Mouse (Mus musculus): ENCODE data around the gene Asb13. TPM values are rescaled to one million over a fixed set of nuclear protein-coding genes. Genes with fewer than 3 reads are reported as not detected.
A peak's percentile ranks its signal among the peaks of the same experiment; 100 is the strongest.

Gene Asb13
- polyA plus RNA-seq, 1 experiment from 2014 or later: 15.0 TPM

DNA sequence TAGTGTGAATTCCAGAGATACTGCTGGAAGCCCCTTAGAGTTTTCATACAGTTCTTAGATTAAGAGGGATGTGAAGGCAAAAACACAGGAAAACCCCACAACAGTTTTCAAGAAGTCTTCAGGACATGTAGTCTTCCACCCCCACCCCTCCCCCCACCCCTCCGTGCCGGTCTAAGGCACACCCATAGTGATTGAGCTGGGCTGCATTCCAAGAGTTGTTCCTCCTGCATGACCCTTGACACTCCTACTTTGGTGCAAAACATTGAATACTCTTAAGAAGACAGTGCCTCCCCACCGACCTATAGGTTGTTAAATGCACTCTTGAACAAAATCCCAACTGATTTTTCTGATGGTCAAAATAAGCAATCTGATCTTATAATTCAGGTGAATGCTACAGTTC is 5.7 kb upstream of the Asb13 start:
- no peaks in the 10 kb centered on the region for H3K27me3 ChIP-seq (ENCODE audit: control insufficient read depth, insufficient read depth, low read length)
- H3K4me2 ChIP-seq (ENCODE audit: low read depth, low read length, severe bottlenecking): no peak overlapping the region
- H3K36me3 ChIP-seq (ENCODE audit: control insufficient read depth, insufficient read depth, low read length): no peaks in the 10 kb centered on the region
- no peak for ATAC-seq (replicated peaks; ENCODE audit: low FRiP score)
- no peak for DNase-seq (ENCODE audit: low spot score)
- no peaks in the 10 kb centered on the region for H3K4me1 ChIP-seq (replicated peaks; ENCODE audit: control insufficient read depth, insufficient read depth, low read length)
- H3K4me3 ChIP-seq (ENCODE audit: low read depth, low read length): no peak overlapping the region
- H3K9me3 ChIP-seq (ENCODE audit: control insufficient read depth, low read length): no peaks in the 10 kb centered on the region; the same call in 1 of the 2 replicates
- 41% methylated on average over 3 of the region's 3 CpGs for WGBS
- no peak overlapping the region for H3K27ac ChIP-seq (ENCODE audit: low read depth, low read length)
- no peak overlapping the region for H3K9ac ChIP-seq (ENCODE audit: low read length)

- ATAC-seq (replicated peaks; ENCODE audit: low FRiP score) (no peak), DNase-seq (ENCODE audit: low spot score) (no peak)
- Histone ChIP-seq H3K9ac (ENCODE audit: low read length) (no peak overlapping the region), H3K27ac (ENCODE audit: low read depth, low read length) (no peak overlapping the region), H3K9me3 (ENCODE audit: control insufficient read depth, low read length) (no peaks in the 10 kb centered on the region; the same call in 1 of the 2 replicates), H3K4me3 (ENCODE audit: low read depth, low read length) (no peak overlapping the region), H3K4me1 (replicated peaks; ENCODE audit: control insufficient read depth, insufficient read depth, low read length) (no peaks in the 10 kb centered on the region), H3K4me2 (ENCODE audit: low read depth, low read length, severe bottlenecking) (no peak overlapping the region), H3K36me3 (ENCODE audit: control insufficient read depth, insufficient read depth, low read length) (no peaks in the 10 kb centered on the region), H3K27me3 (ENCODE audit: control insufficient read depth, insufficient read depth, low read length) (no peaks in the 10 kb centered on the region)
- WGBS: 85% methylated on average over 9 of the region's 9 CpGs
Measured at GRCm38 (mm10) chr13:3632551-3632950, 1.3 kb upstream of the Asb13 start.

- Histone ChIP-seq H3K9me3 (ENCODE audit: control insufficient read depth, low read length) (no peaks in the 10 kb centered on the region; the same call in 1 of the 2 replicates), H3K4me2 (ENCODE audit: low read depth, low read length, severe bottlenecking) (no peak overlapping the region), H3K4me3 (ENCODE audit: low read depth, low read length) (no peak overlapping the region), H3K36me3 (ENCODE audit: control insufficient read depth, insufficient read depth, low read length) (no peaks in the 10 kb centered on the region), H3K9ac (ENCODE audit: low read length) (no peak overlapping the region), H3K4me1 (replicated peaks; ENCODE audit: control insufficient read depth, insufficient read depth, low read length) (no peaks in the 10 kb centered on the region), H3K27ac (ENCODE audit: low read depth, low read length) (no peak overlapping the region), H3K27me3 (ENCODE audit: control insufficient read depth, insufficient read depth, low read length) (no peaks in the 10 kb centered on the region)
- ATAC-seq (replicated peaks; ENCODE audit: low FRiP score) (no peak), DNase-seq (ENCODE audit: low spot score) (no peak)
- 41% methylated on average over 6 of the region's 6 CpGs for WGBS
Measured at GRCm38 (mm10) chr13:3633131-3633530, 701 bp upstream of the Asb13 start.

DNA sequence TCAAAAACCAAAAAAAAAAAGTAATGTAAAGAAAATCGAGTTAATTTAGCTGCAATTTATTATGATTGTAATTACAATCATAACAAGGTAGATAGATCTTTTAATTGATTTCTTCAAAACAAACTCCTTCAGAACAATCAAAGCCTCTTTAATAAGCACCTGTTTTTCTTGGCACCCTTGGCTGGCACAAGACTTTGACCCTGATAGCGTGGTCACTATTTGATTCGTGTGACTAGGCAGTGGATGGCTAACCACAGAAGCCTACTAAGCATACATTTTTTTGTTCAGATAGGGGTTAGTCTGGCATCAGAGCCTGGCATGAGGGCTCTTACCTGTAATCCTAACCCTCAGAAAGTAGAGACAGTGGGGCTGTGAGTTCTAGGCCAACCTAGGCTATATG is 1.2 kb downstream of the Asb13 start:
- DNase-seq (ENCODE audit: low spot score) (no peak), ATAC-seq (replicated peaks; ENCODE audit: low FRiP score) (no peak)
- no peak overlapping the region for H3K9ac ChIP-seq (ENCODE audit: low read length)
- H3K4me2 ChIP-seq (ENCODE audit: low read depth, low read length, severe bottlenecking): no peak overlapping the region
- no peak overlapping the region for H3K27ac ChIP-seq (ENCODE audit: low read depth, low read length)
- H3K27me3 ChIP-seq (ENCODE audit: control insufficient read depth, insufficient read depth, low read length): no peaks in the 10 kb centered on the region
- no peaks in the 10 kb centered on the region; the same call in 1 of the 2 replicates for H3K9me3 ChIP-seq (ENCODE audit: control insufficient read depth, low read length)
- no peaks in the 10 kb centered on the region for H3K36me3 ChIP-seq (ENCODE audit: control insufficient read depth, insufficient read depth, low read length)
- H3K4me3 ChIP-seq (ENCODE audit: low read depth, low read length): no peak overlapping the region
- WGBS: 92% methylated on average over 3 of the region's 3 CpGs
- no peaks in the 10 kb centered on the region for H3K4me1 ChIP-seq (replicated peaks; ENCODE audit: control insufficient read depth, insufficient read depth, low read length)

DNA sequence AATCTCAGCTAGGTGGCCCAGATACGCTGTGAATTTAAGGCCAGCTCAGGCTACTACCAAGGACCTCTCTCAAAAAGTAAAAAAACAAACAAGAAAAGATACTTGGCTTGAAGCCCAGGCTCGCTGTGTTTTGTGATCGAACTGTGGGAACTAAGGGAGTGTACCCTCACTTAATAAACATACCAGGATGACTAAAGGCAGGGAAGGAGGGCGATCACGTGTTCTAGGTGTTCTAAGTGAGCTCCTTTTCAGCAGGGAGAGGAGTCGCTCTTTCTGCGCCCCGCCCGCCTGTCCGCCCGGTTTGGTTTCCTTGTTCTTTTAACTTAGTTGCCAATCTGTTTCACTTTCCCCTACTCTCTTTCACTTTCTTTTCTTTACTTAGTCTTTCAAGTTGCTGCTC is 3.0 kb downstream of the Asb13 start:
- H3K4me1 ChIP-seq (replicated peaks; ENCODE audit: control insufficient read depth, insufficient read depth, low read length): no peaks in the 10 kb centered on the region
- no peak for DNase-seq (ENCODE audit: low spot score)
- WGBS: 75% methylated on average over 11 of the region's 11 CpGs
- no peaks in the 10 kb centered on the region for H3K9me3 ChIP-seq (ENCODE audit: control insufficient read depth, low read length)
- H3K4me3 ChIP-seq (ENCODE audit: low read depth, low read length): no peak overlapping the region
- H3K4me2 ChIP-seq (ENCODE audit: low read depth, low read length, severe bottlenecking): no peak overlapping the region
- ATAC-seq (replicated peaks; ENCODE audit: low FRiP score): no peak
- no peaks in the 10 kb centered on the region for H3K36me3 ChIP-seq (ENCODE audit: control insufficient read depth, insufficient read depth, low read length)
- no peak overlapping the region for H3K9ac ChIP-seq (ENCODE audit: low read length)
- H3K27ac ChIP-seq (ENCODE audit: low read depth, low read length): no peak overlapping the region
- no peaks in the 10 kb centered on the region for H3K27me3 ChIP-seq (ENCODE audit: control insufficient read depth, insufficient read depth, low read length)

DNA sequence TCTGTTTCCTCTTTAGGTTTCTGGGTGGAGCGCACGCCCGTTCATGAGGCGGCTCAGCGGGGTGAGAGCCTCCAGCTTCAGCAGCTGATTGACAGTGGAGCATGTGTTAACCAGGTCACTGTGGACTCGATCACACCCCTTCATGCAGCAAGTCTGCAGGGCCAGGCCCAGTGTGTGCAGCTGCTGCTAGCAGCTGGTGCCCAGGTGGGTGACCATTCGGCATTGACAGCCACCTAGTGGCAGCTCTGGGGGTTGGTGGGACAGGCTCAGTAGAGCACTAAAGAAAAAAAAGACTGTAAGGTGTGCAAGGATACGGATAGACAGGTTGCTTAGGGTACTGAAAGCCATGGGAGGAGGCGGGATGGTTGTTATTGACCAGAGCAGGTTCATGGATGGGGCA is 8.2 kb downstream of the Asb13 start:
- Histone ChIP-seq H3K27me3 (ENCODE audit: control insufficient read depth, insufficient read depth, low read length) (no peaks in the 10 kb centered on the region), H3K9ac (ENCODE audit: low read length) (no peak overlapping the region), H3K4me1 (replicated peaks; ENCODE audit: control insufficient read depth, insufficient read depth, low read length) (no peaks in the 10 kb centered on the region), H3K9me3 (ENCODE audit: control insufficient read depth, low read length) (no peaks in the 10 kb centered on the region), H3K4me3 (ENCODE audit: low read depth, low read length) (no peak overlapping the region), H3K27ac (ENCODE audit: low read depth, low read length) (no peak overlapping the region), H3K36me3 (ENCODE audit: control insufficient read depth, insufficient read depth, low read length) (no peaks in the 10 kb centered on the region), H3K4me2 (ENCODE audit: low read depth, low read length, severe bottlenecking) (no peak overlapping the region)
- ATAC-seq (replicated peaks; ENCODE audit: low FRiP score) (peak; percentile 44; the same call in 1 of the 2 replicates), DNase-seq (ENCODE audit: low spot score) (peak; percentile 54)
- WGBS: 78% methylated on average over 9 of the region's 9 CpGs

- Histone ChIP-seq H3K9ac (ENCODE audit: low read length) (no peak overlapping the region), H3K9me3 (ENCODE audit: control insufficient read depth, low read length) (no peaks in the 10 kb centered on the region), H3K36me3 (ENCODE audit: control insufficient read depth, insufficient read depth, low read length) (no peaks in the 10 kb centered on the region), H3K4me3 (ENCODE audit: low read depth, low read length) (no peak overlapping the region), H3K27me3 (ENCODE audit: control insufficient read depth, insufficient read depth, low read length) (no peaks in the 10 kb centered on the region), H3K4me2 (ENCODE audit: low read depth, low read length, severe bottlenecking) (no peak overlapping the region), H3K27ac (ENCODE audit: low read depth, low read length) (no peak overlapping the region), H3K4me1 (replicated peaks; ENCODE audit: control insufficient read depth, insufficient read depth, low read length) (no peaks in the 10 kb centered on the region)
- DNase-seq (ENCODE audit: low spot score) (no peak), ATAC-seq (replicated peaks; ENCODE audit: low FRiP score) (no peak)
- WGBS: 91% methylated on average over 5 of the region's 5 CpGs
Measured at GRCm38 (mm10) chr13:3642538-3642937, 8.7 kb downstream of the Asb13 start.

- Histone ChIP-seq H3K4me3 (ENCODE audit: low read depth, low read length) (no peak overlapping the region), H3K27me3 (ENCODE audit: control insufficient read depth, insufficient read depth, low read length) (no peaks in the 10 kb centered on the region), H3K27ac (ENCODE audit: low read depth, low read length) (no peak overlapping the region), H3K36me3 (ENCODE audit: control insufficient read depth, insufficient read depth, low read length) (no peaks in the 10 kb centered on the region), H3K9ac (ENCODE audit: low read length) (no peak overlapping the region), H3K4me2 (ENCODE audit: low read depth, low read length, severe bottlenecking) (no peak overlapping the region), H3K4me1 (replicated peaks; ENCODE audit: control insufficient read depth, insufficient read depth, low read length) (no peaks in the 10 kb centered on the region), H3K9me3 (ENCODE audit: control insufficient read depth, low read length) (no peaks in the 10 kb centered on the region)
- ATAC-seq (replicated peaks; ENCODE audit: low FRiP score): no peak
- no peak for DNase-seq (ENCODE audit: low spot score)
- WGBS: 94% methylated on average over 5 of the region's 5 CpGs
Measured at GRCm38 (mm10) chr13:3644871-3645270, 11.0 kb downstream of the Asb13 start.

- H3K9ac ChIP-seq (ENCODE audit: low read length): no peak overlapping the region
- 91% methylated on average over 3 of the region's 3 CpGs for WGBS
- H3K27me3 ChIP-seq (ENCODE audit: control insufficient read depth, insufficient read depth, low read length): no peaks in the 10 kb centered on the region
- H3K4me1 ChIP-seq (replicated peaks; ENCODE audit: control insufficient read depth, insufficient read depth, low read length): no peaks in the 10 kb centered on the region
- no peak overlapping the region for H3K4me2 ChIP-seq (ENCODE audit: low read depth, low read length, severe bottlenecking)
- no peak overlapping the region for H3K27ac ChIP-seq (ENCODE audit: low read depth, low read length)
- DNase-seq (ENCODE audit: low spot score) (no peak), ATAC-seq (replicated peaks; ENCODE audit: low FRiP score) (no peak)
- no peak overlapping the region for H3K4me3 ChIP-seq (ENCODE audit: low read depth, low read length)
- no peaks in the 10 kb centered on the region for H3K36me3 ChIP-seq (ENCODE audit: control insufficient read depth, insufficient read depth, low read length)
- no peaks in the 10 kb centered on the region for H3K9me3 ChIP-seq (ENCODE audit: control insufficient read depth, low read length)
Measured at GRCm38 (mm10) chr13:3645919-3646318, 12.1 kb downstream of the Asb13 start.

Measured in forebrain, embryonic 11.5 days (tissue).